Mouse (Mus musculus) E14TG2a.4 (cell line): ENCODE results near the gene Ptprn2.

Source experiments
- CTCF ChIP-seq: conservative IDR thresholded peaks from 2 replicates; pipeline ENCODE4 v1.5.1; 2014; ENCODE audit warnings: low read length
- POU5F1 ChIP-seq: IDR thresholded peaks from 2 replicates; pipeline ENCODE4 v1.6.1; 2014; ENCODE audit warnings: low read length, borderline replicate concordance

DNA sequence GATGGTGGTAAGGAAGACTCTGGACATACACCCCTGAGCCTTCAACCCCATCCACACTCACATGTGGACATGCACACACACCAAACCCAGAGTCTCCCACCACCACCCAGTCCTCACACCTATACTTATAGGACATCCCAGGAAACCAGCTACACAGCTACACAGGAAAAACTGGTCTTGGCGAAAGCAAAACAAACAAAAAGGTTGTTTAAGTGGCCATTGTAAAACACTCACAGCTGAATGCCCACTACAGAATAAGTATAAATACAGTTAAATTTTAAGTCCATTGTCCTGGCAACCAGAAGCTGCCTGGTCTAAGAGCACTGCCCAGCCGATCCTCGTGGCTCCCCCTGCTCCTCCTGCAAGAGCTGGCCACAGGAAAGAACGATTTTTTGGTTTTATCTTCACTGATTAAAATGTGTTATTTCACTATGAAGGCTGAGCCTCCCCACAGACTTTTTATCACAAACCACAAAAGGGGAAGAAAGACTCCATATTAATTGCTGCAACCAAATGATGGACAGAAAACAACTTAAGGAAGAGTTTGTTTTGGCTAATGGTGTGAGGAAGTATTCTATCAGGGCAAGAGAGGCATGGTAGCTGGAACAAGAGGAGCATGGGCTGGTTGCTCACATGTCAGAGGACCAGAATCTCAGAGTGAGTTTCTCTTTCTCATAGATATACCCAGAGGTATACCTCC is 722.1 kb downstream of the Ptprn2 start:
- TF ChIP-seq CTCF = no peak
- TF ChIP-seq POU5F1 = no peak
